Mouse (Mus musculus) heart, adult 2 months (tissue): ENCODE measurements at regions not wholly inside any gene's neighbourhood (a gene's known extent, or its start where the extent isn't known, plus 50 kb on each side); places are given as distances from the start of the nearest gene placed in this dataset.

ENCODE experiments used
- DNase-seq, 2 experiments: peaks; one replicate each; pipeline ENCODE4 v3.0.0; 2021
- H3K27ac ChIP-seq: fragments of 200-600 bp; 2 replicates; pipeline ENCODE4 v1.8.1; 2022
- H3K27me3 ChIP-seq: fragments of 200-500 bp; 2 replicates; pipeline ENCODE4 v1.6.1; 2012; ENCODE audit warnings: mild to moderate bottlenecking, low read length, inconsistent platforms, mixed read lengths; ENCODE audit not compliant: control insufficient read depth, insufficient read depth
- H3K36me3 ChIP-seq: fragments of 200-500 bp; 2 replicates; pipeline ENCODE4 v1.6.1; 2012; ENCODE audit warnings: low read length, inconsistent platforms; ENCODE audit not compliant: control insufficient read depth, insufficient read depth
- H3K4me1 ChIP-seq: fragments of 200-500 bp; 2 replicates; pipeline ENCODE4 v1.6.1; 2011; ENCODE audit warnings: low read length; ENCODE audit not compliant: control insufficient read depth, insufficient read depth
- H3K4me3 ChIP-seq: fragments of 200-600 bp; 2 replicates; pipeline ENCODE4 v1.8.1; 2022
- H3K79me2 ChIP-seq: fragments of 200-500 bp; replicated peaks from 2 replicates; pipeline ENCODE4 v1.6.1; 2012; ENCODE audit warnings: mild to moderate bottlenecking, inconsistent platforms, low read length, moderate library complexity, mixed read lengths; ENCODE audit not compliant: control insufficient read depth, insufficient read depth
- H3K9ac ChIP-seq: fragments of 200-500 bp; 2 replicates; pipeline ENCODE4 v1.6.1; 2012; ENCODE audit warnings: low read depth, mild to moderate bottlenecking, control low read depth, inconsistent platforms, low read length, mixed read lengths
- CTCF ChIP-seq: fragments of 200-600 bp; IDR thresholded peaks from 2 replicates; pipeline ENCODE4 v1.8.1; 2022; ENCODE audit warnings: antibody characterized with exemption, mild to moderate bottlenecking, moderate library complexity
- EP300 ChIP-seq: fragments of 200-500 bp; IDR thresholded peaks from 2 replicates; pipeline ENCODE4 v1.6.1; 2011; ENCODE audit warnings: low read depth, low read length, control low read depth; ENCODE audit not compliant: insufficient read depth
- POLR2A ChIP-seq: fragments of 200-500 bp; IDR thresholded peaks from 2 replicates; pipeline ENCODE4 v1.6.1; 2011; ENCODE audit warnings: mild to moderate bottlenecking, low read depth, low read length, control low read depth; ENCODE audit not compliant: insufficient read depth
- WGBS: fragments of 180-500 bp; shearing (Covaris S2); methylation state at CpG from one replicate; pipeline ENCODE4 v1.1.7; 2018; 5-methylcytosine and 5-hydroxymethylcytosine counted together
- intact Hi-C: fragments of 180-260 bp; cut with DNase I; formaldehyde crosslinking; loops from one replicate; pipeline ENCODE4 v1.15.1; 2025

- intact Hi-C loops = no loop called here
- whole genome bisulfite sequencing = 63% methylated on average over 2 of the region's 2 CpGs
- Histone ChIP-seq H3K4me3 (no peak overlapping the region), H3K79me2 (no peaks in the 10 kb centered on the region), H3K4me1 (no peaks in the 10 kb centered on the region), H3K27ac (no peak overlapping the region), H3K36me3 (no peaks in the 10 kb centered on the region), H3K9ac (no peak overlapping the region), H3K27me3 (no peaks in the 10 kb centered on the region)
- TF ChIP-seq CTCF (no peak), EP300 (no peak), POLR2A (no peak)
- no peak for DNase-seq
These were observed 615.3 kb upstream of the Fbxo33 start for GRCm38 (mm10) chr12:59834809-59835208.

GRCm38 (mm10) chr12:59822918-59823317 is 603.4 kb upstream of the Fbxo33 start:
- TF ChIP-seq POLR2A (no peak), CTCF (no peak), EP300 (no peak)
- Histone ChIP-seq H3K27me3 (no peaks in the 10 kb centered on the region), H3K36me3 (no peaks in the 10 kb centered on the region), H3K9ac (no peak overlapping the region), H3K79me2 (no peaks in the 10 kb centered on the region), H3K27ac (no peak overlapping the region), H3K4me3 (no peak overlapping the region), H3K4me1 (no peaks in the 10 kb centered on the region)
- intact Hi-C loops = no loop called here
- whole genome bisulfite sequencing = 33% methylated on average over 3 of the region's 3 CpGs
- DNase-seq = no peak

GRCm38 (mm10) chr12:59822435-59822834 is 602.9 kb upstream of the Fbxo33 start:
- Histone ChIP-seq H3K9ac (no peak overlapping the region), H3K4me3 (no peak overlapping the region), H3K36me3 (no peaks in the 10 kb centered on the region), H3K79me2 (no peaks in the 10 kb centered on the region), H3K27me3 (no peaks in the 10 kb centered on the region), H3K4me1 (no peaks in the 10 kb centered on the region), H3K27ac (no peak overlapping the region)
- no peak for DNase-seq
- intact Hi-C loops = no loop called here
- no peak for TF ChIP-seq POLR2A
- TF ChIP-seq EP300 = no peak
- TF ChIP-seq CTCF = no peak
- 49% methylated on average over 2 of the region's 2 CpGs for WGBS

GRCm38 (mm10) chr12:59821698-59822097 is 602.2 kb upstream of the Fbxo33 start:
- intact Hi-C loops = no loop called here
- Histone ChIP-seq H3K27me3 (no peaks in the 10 kb centered on the region), H3K27ac (no peak overlapping the region), H3K9ac (no peak overlapping the region), H3K36me3 (no peaks in the 10 kb centered on the region), H3K4me1 (no peaks in the 10 kb centered on the region), H3K79me2 (no peaks in the 10 kb centered on the region), H3K4me3 (no peak overlapping the region)
- no peak for DNase-seq
- TF ChIP-seq EP300 = no peak
- WGBS = 71% methylated on average over 2 of the region's 2 CpGs

- TF ChIP-seq POLR2A = no peak
- TF ChIP-seq EP300 = no peak
- TF ChIP-seq CTCF = no peak
- no peak for DNase-seq
- 78% methylated on average over 4 of the region's 4 CpGs for WGBS
- H3K36me3 ChIP-seq = no peaks in the 10 kb centered on the region
- no peaks in the 10 kb centered on the region for H3K27me3 ChIP-seq
- no peak overlapping the region for H3K9ac ChIP-seq
- no peak overlapping the region for H3K27ac ChIP-seq
- H3K4me1 ChIP-seq = no peaks in the 10 kb centered on the region
- H3K4me3 ChIP-seq = no peak overlapping the region
- no peaks in the 10 kb centered on the region for H3K79me2 ChIP-seq
- intact Hi-C loops = no loop called here
These were observed 596.4 kb upstream of the Fbxo33 start for GRCm38 (mm10) chr12:59815965-59816364.

GRCm38 (mm10) chr12:59814356-59814755 is 594.8 kb upstream of the Fbxo33 start:
- intact Hi-C loops = no loop called here
- no peaks in the 10 kb centered on the region for H3K79me2 ChIP-seq
- no peaks in the 10 kb centered on the region for H3K27me3 ChIP-seq
- no peak overlapping the region for H3K9ac ChIP-seq
- no peak overlapping the region for H3K4me3 ChIP-seq
- no peaks in the 10 kb centered on the region for H3K36me3 ChIP-seq
- TF ChIP-seq EP300 = no peak
- no peak for TF ChIP-seq CTCF
- TF ChIP-seq POLR2A = no peak
- no peak overlapping the region for H3K27ac ChIP-seq
- DNase-seq = no peak
- H3K4me1 ChIP-seq = no peaks in the 10 kb centered on the region
- 81% methylated on average over 13 of the region's 13 CpGs for WGBS
